Mouse (Mus musculus) lung, embryonic 16.5 days (tissue): ENCODE measurements around the gene Rasgrf1. TPM values are rescaled to one million over a fixed set of nuclear protein-coding genes. Genes with fewer than 3 reads are reported as not detected.

Source experiments
- ATAC-seq: fragments of 200-750 bp; cut with Nextera tagmentation; 2 replicates; pipeline ENCODE4 v1.8.0; 2017; ENCODE audit warnings: low read depth, mild to moderate bottlenecking, moderate library complexity
- H3K27ac ChIP-seq: fragments of 300-500 bp; sonication (generic); 2 replicates; pipeline ENCODE4 v1.5.1; 2014; ENCODE audit warnings: mild to moderate bottlenecking, control low read depth, low read length
- H3K27me3 ChIP-seq: fragments of 300-500 bp; sonication (generic); 2 replicates; pipeline ENCODE4 v1.6.1; 2014; ENCODE audit warnings: low read depth, low read length, mixed read lengths; ENCODE audit not compliant: control insufficient read depth, insufficient read depth
- H3K36me3 ChIP-seq: fragments of 300-500 bp; sonication (generic); 2 replicates; pipeline ENCODE4 v1.6.1; 2014; ENCODE audit warnings: low read length; ENCODE audit not compliant: control insufficient read depth, insufficient read depth
- H3K4me1 ChIP-seq: fragments of 300-500 bp; sonication (generic); replicated peaks from 2 replicates; pipeline ENCODE4 v1.6.1; 2014; ENCODE audit warnings: low read length, mixed read lengths; ENCODE audit not compliant: control insufficient read depth, insufficient read depth
- H3K4me2 ChIP-seq: fragments of 300-500 bp; sonication (generic); 2 replicates; pipeline ENCODE4 v1.6.1; 2014; ENCODE audit warnings: low read depth, low read length, control low read depth
- H3K4me3 ChIP-seq: fragments of 300-500 bp; sonication (generic); 2 replicates; pipeline ENCODE4 v1.5.1; 2014; ENCODE audit warnings: mild to moderate bottlenecking, low read length, control low read depth
- H3K9ac ChIP-seq: fragments of 300-500 bp; sonication (generic); 2 replicates; pipeline ENCODE4 v1.6.1; 2014; ENCODE audit warnings: low read length, control low read depth
- H3K9me3 ChIP-seq: fragments of 300-500 bp; sonication (generic); 2 replicates; pipeline ENCODE4 v1.6.1; 2016; ENCODE audit warnings: low read length; ENCODE audit not compliant: control insufficient read depth
- WGBS: fragments of 180-500 bp; shearing (Covaris S2); extraction: QIAGEN DNeasy Blood & Tissue Kit; methylation state at CpG from one replicate; pipeline ENCODE4 v1.1.7; 2014; 5-methylcytosine and 5-hydroxymethylcytosine counted together
- polyA plus RNA-seq: library from polyadenylated mRNA; unstranded; fragments of >200 nt; fragmentation: Nextera tagmentation; extraction: Ambion mirVana; gene quantifications from 2 replicates; pipeline ENCODE4 v1.2.1, GENCODE M21; 2015

The Rasgrf1 gene
- polyA plus RNA-seq, 1 experiment from 2014 or later = 0.79 TPM

- 20% methylated on average over 5 of the region's 5 CpGs for WGBS
- H3K36me3 ChIP-seq = no peaks in the 10 kb centered on the region
- H3K27me3 ChIP-seq = no peaks in the 10 kb centered on the region
- peaks cover 6% of the 10 kb centered on the region; the same call in 1 of the 2 replicates for H3K4me1 ChIP-seq
- no peak overlapping the region for H3K9ac ChIP-seq
- no peaks in the 10 kb centered on the region for H3K9me3 ChIP-seq
- ATAC-seq = peak; percentile 53
- no peak overlapping the region for H3K27ac ChIP-seq
- no peak overlapping the region for H3K4me2 ChIP-seq
- no peak overlapping the region for H3K4me3 ChIP-seq
Observed at GRCm38 (mm10) chr9:89973856-89974255, 64.1 kb downstream of the Rasgrf1 start.

- Histone ChIP-seq H3K4me2 (no peak overlapping the region), H3K27me3 (no peaks in the 10 kb centered on the region), H3K9me3 (no peaks in the 10 kb centered on the region), H3K9ac (no peak overlapping the region), H3K4me3 (no peak overlapping the region), H3K36me3 (no peaks in the 10 kb centered on the region), H3K27ac (no peak overlapping the region), H3K4me1 (peaks cover 12% of the 10 kb centered on the region)
- ATAC-seq = peak; percentile 11; the same call in 1 of the 2 replicates
- WGBS = 63% methylated on average over 10 of the region's 10 CpGs
Observed at GRCm38 (mm10) chr9:89974463-89974931, 64.8 kb downstream of the Rasgrf1 start.

- peaks cover 13% of the 10 kb centered on the region for H3K4me1 ChIP-seq
- H3K27ac ChIP-seq = no peak overlapping the region
- no peaks in the 10 kb centered on the region for H3K27me3 ChIP-seq
- no peak overlapping the region for H3K4me2 ChIP-seq
- H3K36me3 ChIP-seq = no peaks in the 10 kb centered on the region
- H3K4me3 ChIP-seq = no peak overlapping the region
- H3K9ac ChIP-seq = no peak overlapping the region
- H3K9me3 ChIP-seq = no peaks in the 10 kb centered on the region
- ATAC-seq = no peak
- WGBS = 65% methylated on average over 6 of the region's 6 CpGs
Observed at GRCm38 (mm10) chr9:89976366-89976940, 66.7 kb downstream of the Rasgrf1 start.

- Histone ChIP-seq H3K9me3 (no peaks in the 10 kb centered on the region), H3K9ac (no peak overlapping the region), H3K4me1 (peaks cover 12% of the 10 kb centered on the region), H3K27me3 (no peaks in the 10 kb centered on the region), H3K36me3 (no peaks in the 10 kb centered on the region), H3K27ac (peak overlapping the region; percentile 44; the same call in 1 of the 2 replicates), H3K4me2 (no peak overlapping the region), H3K4me3 (no peak overlapping the region)
- ATAC-seq = peak; percentile 89
- WGBS = 3% methylated on average over 3 of the region's 3 CpGs
Observed at GRCm38 (mm10) chr9:89979248-89979647, 69.5 kb downstream of the Rasgrf1 start.

- no peaks in the 10 kb centered on the region for H3K9me3 ChIP-seq
- H3K27me3 ChIP-seq = no peaks in the 10 kb centered on the region
Observed at GRCm38 (mm10) chr9:89982256-89982655, 72.5 kb downstream of the Rasgrf1 start.

GRCm38 (mm10) chr9:89988053-89988452 lies 78.3 kb downstream of the Rasgrf1 start:
- no peaks in the 10 kb centered on the region for H3K9me3 ChIP-seq

More at GRCm38 (mm10) chr9:89982256-89982655, 72.5 kb downstream of the Rasgrf1 start:
- H3K9ac ChIP-seq = no peak overlapping the region
- H3K27ac ChIP-seq = no peak overlapping the region
- H3K4me3 ChIP-seq = no peak overlapping the region
- no peaks in the 10 kb centered on the region for H3K36me3 ChIP-seq
- peaks cover 7% of the 10 kb centered on the region for H3K4me1 ChIP-seq
- ATAC-seq = no peak
- WGBS = 53% methylated on average over 1 of the region's 1 CpGs
- H3K4me2 ChIP-seq = no peak overlapping the region

GRCm38 (mm10) chr9:89988811-89989528 lies 79.3 kb downstream of the Rasgrf1 start:
- Histone ChIP-seq H3K9ac (no peak overlapping the region), H3K4me2 (no peak overlapping the region), H3K27ac (no peak overlapping the region), H3K36me3 (no peaks in the 10 kb centered on the region), H3K4me3 (no peak overlapping the region), H3K4me1 (no peaks in the 10 kb centered on the region), H3K27me3 (no peaks in the 10 kb centered on the region), H3K9me3 (no peaks in the 10 kb centered on the region)
- ATAC-seq = no peak
- WGBS = 81% methylated on average over 10 of the region's 10 CpGs

More at GRCm38 (mm10) chr9:89988053-89988452, 78.3 kb downstream of the Rasgrf1 start:
- Histone ChIP-seq H3K27me3 (no peaks in the 10 kb centered on the region), H3K9ac (no peak overlapping the region), H3K27ac (peak overlapping the region; percentile 64; the same call in 1 of the 2 replicates), H3K36me3 (no peaks in the 10 kb centered on the region), H3K4me2 (no peak overlapping the region), H3K4me1 (no peaks in the 10 kb centered on the region), H3K4me3 (no peak overlapping the region)
- WGBS = 48% methylated on average over 3 of the region's 3 CpGs
- peak; percentile 76 for ATAC-seq

GRCm38 (mm10) chr9:90006432-90006831 lies 96.7 kb downstream of the Rasgrf1 start:
- H3K4me2 ChIP-seq = no peak overlapping the region
- 70% methylated on average over 3 of the region's 3 CpGs for WGBS
- H3K9ac ChIP-seq = no peak overlapping the region
- no peak for ATAC-seq
- peak overlapping the region; percentile 67 for H3K27ac ChIP-seq
- H3K27me3 ChIP-seq = no peaks in the 10 kb centered on the region
- peaks cover 2% of the 10 kb centered on the region for H3K4me1 ChIP-seq
- no peaks in the 10 kb centered on the region for H3K36me3 ChIP-seq
- no peaks in the 10 kb centered on the region for H3K9me3 ChIP-seq
- H3K4me3 ChIP-seq = no peak overlapping the region

GRCm38 (mm10) chr9:90007094-90007493 lies 97.4 kb downstream of the Rasgrf1 start:
- Histone ChIP-seq H3K4me2 (no peak overlapping the region), H3K9ac (no peak overlapping the region), H3K36me3 (no peaks in the 10 kb centered on the region), H3K27me3 (no peaks in the 10 kb centered on the region), H3K4me3 (no peak overlapping the region), H3K9me3 (no peaks in the 10 kb centered on the region), H3K4me1 (peaks cover 2% of the 10 kb centered on the region), H3K27ac (peak overlapping the region; percentile 75)
- peak; percentile 67 for ATAC-seq
- WGBS = 22% methylated on average over 2 of the region's 2 CpGs
